Mouse (Mus musculus): ENCODE measurements around the gene Sebox.
"Not testable (repeated sequence)": the region's sequence is repeated elsewhere in the genome, so short reads cannot be mapped to it uniquely, and the experiment has no call there.

Gene Sebox

GRCm38 (mm10) chr11:78499004-78499403 lies 4.2 kb upstream of the Sebox start, which contains the start of gene Vtn:
Vtn (plus strand) TSS chr11:78499091.
- DNase-seq = peak; percentile 17

GRCm38 (mm10) chr11:78499543-78499942 lies 3.7 kb upstream of the Sebox start:
- no peak for DNase-seq

GRCm38 (mm10) chr11:78500623-78501202 lies 2.5 kb upstream of the Sebox start:
- no peak for DNase-seq

GRCm38 (mm10) chr11:78501529-78501928 lies 1.7 kb upstream of the Sebox start:
- no peak for DNase-seq

GRCm38 (mm10) chr11:78505430-78505829 lies 2.2 kb downstream of the Sebox start:
- DNase-seq = no peak

- DNase-seq = peak; percentile 43
These were observed 5.9 kb downstream of the Sebox start for GRCm38 (mm10) chr11:78509148-78509547.

- peak; percentile 97 for DNase-seq
These were observed 9.0 kb downstream of the Sebox start, which contains the start of the genes Tmem199 and Poldip2 for GRCm38 (mm10) chr11:78512025-78512957. Tmem199 (minus strand) TSS chr11:78512172. Poldip2 (plus strand) TSS chr11:78512193.

- DNase-seq = no peak
These were observed 10.0 kb downstream of the Sebox start for GRCm38 (mm10) chr11:78513106-78513790.

GRCm38 (mm10) chr11:78515549-78516325 lies 12.5 kb downstream of the Sebox start:
- no peak for DNase-seq

GRCm38 (mm10) chr11:78518931-78519330 lies 15.7 kb downstream of the Sebox start:
- DNase-seq = no peak

- DNase-seq = no peak
These were observed 18.6 kb downstream of the Sebox start for GRCm38 (mm10) chr11:78521880-78522279.

GRCm38 (mm10) chr11:78522481-78522997 lies 19.3 kb downstream of the Sebox start:
- DNase-seq = no peak

- peak; percentile 49 for DNase-seq
These were observed 20.2 kb downstream of the Sebox start for GRCm38 (mm10) chr11:78523241-78523955.

GRCm38 (mm10) chr11:78524838-78525237 lies 21.6 kb downstream of the Sebox start:
- no peak for DNase-seq

- no peak for DNase-seq
These were observed 25.5 kb downstream of the Sebox start for GRCm38 (mm10) chr11:78528714-78529113.

GRCm38 (mm10) chr11:78530001-78530400 lies 26.8 kb downstream of the Sebox start:
- no peak for DNase-seq

- no peak for DNase-seq
These were observed 27.8 kb downstream of the Sebox start for GRCm38 (mm10) chr11:78531046-78531445.

- not testable (repeated sequence) for DNase-seq
These were observed 28.3 kb downstream of the Sebox start for GRCm38 (mm10) chr11:78531515-78531914.

GRCm38 (mm10) chr11:78534516-78534915 lies 31.3 kb downstream of the Sebox start:
- no peak for DNase-seq

GRCm38 (mm10) chr11:78535376-78536079 lies 32.3 kb downstream of the Sebox start:
- peak; percentile 74 for DNase-seq

Measured in embryo, embryonic 11 days (tissue).